Mouse (Mus musculus) brain, embryonic 18.5 days (tissue): Measurements from ENCODE around the gene Zfp629.

Experiments
- DNase-seq: peaks from one replicate; pipeline ENCODE4 v3.0.0-alpha.2; 2012; ENCODE audit warnings: low read depth, low spot score

Zfp629 gene

DNA sequence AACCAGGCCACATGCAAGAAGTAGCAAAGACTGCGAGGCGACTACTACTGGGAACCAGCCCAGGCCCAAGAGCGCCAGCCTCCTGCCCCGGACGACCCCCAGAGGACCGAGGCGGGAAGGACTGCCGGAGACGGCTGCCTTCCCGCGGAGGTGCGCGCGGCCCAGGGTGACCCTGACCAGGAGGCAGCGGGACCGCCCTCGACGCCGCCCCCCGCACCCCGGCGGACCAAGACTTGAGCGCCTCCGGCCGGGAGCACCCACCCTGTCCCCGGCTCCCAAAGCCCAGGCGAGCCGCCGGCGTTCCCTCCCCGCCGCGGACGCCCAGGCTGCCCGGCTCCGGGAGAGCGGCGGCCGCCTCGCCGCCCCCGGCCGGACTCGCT is 1.1 kb downstream of the Zfp629 start:
- DNase-seq = no peak

DNA sequence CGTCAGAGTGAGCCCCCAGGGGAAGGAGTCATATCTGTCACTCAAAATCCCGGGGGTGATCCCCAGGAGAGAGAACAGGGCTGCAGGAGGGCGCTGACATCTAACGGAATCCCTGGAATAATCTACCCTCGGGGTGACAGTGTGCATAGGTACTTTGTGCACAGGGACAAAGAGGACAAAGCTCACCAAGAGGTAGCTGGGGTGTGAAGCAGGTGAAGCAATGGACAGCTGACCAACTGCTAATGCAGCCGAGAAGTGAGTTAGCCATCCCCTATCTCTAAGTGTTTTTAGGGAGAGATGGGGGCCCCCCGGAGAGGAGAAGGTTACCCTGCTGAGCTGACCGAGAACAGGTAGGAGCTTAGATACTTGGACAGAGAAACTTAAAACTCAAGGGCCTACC is 1.5 kb downstream of the Zfp629 start:
- no peak for DNase-seq

DNA sequence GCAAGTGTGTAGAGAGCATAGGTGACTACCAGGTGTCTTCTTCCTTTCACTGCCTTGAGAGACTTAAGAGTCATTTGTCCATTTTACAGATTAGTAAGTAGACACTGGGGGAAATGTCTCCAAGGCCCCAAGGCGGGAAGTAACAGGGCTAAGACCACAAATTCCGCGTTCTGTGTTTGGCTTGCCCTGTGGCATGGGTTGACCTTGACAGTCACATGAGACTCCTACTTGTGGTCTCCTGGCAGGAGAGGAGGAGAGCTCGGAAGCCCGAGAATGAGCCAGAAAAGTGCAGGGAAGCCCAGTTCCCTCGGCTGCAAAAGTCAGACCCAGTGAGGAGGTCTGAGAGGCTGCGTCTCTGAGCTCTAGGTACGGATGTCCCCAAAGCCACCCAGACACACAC is 2.1 kb downstream of the Zfp629 start:
- DNase-seq = no peak

DNA sequence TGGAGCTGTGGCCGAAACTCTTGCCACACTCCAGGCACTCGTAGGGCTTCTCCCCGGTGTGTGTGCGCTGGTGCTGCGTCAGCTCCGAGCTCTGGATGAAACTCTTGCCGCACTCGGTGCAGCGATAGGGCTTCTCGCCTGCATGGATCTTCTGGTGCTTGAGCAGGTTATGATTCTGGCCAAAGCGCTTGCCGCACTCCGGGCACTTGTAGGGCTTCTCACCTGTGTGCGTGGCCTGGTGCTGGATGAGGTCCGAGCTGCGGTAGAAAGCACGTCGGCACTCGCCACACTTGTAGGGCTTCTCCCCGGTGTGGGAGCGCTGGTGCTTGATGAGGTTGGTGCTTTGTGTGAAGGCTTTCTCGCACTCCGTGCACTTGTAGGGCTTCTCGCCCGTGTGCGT is 4.0 kb downstream of the Zfp629 start:
- DNase-seq = no peak

DNA sequence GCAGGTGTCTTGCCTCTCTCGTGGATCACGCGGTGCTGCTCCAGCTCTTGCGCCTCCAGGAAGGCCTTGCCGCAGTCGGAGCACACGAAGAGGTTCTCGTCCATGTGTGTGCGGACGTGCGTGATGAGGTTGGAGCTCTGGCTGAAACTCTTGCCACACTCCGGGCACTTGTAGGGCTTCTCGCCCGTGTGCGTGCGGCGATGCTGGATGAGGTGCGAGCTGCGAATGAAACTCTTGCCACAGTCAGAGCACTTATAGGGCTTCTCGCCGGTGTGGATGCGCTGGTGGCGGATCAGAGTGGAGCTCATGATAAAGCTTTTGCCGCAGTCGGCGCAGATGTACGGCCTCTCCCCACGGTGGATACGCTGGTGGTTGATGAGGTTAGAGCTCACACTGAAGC is 4.6 kb downstream of the Zfp629 start:
- DNase-seq = no peak

DNA sequence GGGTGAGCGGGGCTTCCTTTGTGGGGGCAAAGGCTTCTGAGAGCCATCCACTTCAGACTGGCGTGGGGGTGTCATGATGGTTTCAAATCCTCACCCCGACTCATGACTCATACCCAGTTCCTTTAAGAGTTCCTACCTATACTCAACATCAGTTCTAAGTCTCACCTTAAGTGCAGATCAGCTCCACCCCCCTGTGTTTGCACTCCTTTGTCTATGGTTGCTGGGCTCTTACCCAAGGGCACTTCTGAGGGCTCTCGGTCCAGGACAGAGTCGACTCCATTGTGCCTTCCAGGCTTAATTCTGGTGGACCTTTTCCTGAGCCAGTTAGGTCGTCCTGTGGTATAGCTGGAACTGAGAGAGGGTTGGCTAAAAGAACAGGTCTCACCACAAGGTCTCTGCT is 8.4 kb downstream of the Zfp629 start:
- no peak for DNase-seq

DNA sequence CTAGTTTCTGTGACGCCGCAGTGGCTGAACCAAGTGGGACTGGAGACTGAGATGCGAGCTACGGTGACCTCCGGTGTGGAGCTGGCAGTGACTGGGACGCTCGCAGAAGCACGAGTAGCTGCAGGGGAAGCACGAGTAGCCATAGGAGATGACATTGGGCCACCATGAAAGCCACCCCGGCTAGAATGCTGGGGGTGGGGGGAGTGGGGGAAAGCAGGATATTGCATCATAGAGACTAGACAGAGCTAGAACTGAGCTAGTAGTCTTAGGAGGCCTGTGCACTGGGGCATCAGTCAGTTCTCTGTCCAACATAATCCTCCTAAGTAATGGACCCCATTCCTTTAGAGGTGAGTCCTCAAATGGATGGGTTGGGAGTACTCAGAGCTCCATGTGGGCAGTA is 11.3 kb downstream of the Zfp629 start:
- DNase-seq = no peak

DNA sequence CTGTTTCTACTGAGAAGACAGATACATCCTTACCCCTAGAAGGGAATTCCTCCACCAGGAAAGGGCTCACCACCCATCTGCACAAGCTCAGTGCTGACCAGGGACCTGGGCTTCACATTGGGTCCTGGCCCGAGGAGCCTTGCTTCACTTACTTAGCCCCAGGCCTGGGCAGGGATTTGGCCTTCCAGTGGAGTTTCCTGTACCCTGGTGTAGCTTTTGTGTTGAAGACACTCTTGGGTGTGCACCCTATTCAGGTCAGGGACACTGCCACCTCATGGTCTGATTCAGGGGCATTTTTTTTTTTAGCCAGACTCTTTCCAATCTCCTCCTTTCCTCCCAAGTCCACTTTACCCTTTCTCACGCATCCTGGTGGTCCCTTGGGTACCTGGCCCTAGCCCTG is 12.7 kb downstream of the Zfp629 start:
- DNase-seq = no peak

DNA sequence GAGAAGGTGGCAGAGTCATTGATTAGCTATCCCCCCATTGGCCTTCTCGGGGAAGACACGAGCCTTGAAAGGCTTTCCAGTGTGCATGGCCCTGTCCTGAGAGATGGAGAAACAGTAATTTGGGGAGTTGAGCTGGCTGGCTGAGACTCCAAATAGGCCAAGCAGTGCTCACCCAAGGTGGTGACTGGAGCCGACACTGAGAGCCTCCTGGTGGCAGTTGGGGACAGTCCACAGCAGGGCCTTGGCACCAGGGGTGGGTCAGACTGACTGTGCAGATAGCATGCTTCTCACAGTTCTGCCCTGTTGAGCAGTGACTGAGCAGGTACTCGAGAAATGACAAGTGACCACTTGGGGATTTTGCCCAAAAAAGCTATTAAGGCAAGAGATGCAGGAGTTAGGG is 13.9 kb downstream of the Zfp629 start:
- DNase-seq = no peak

DNA sequence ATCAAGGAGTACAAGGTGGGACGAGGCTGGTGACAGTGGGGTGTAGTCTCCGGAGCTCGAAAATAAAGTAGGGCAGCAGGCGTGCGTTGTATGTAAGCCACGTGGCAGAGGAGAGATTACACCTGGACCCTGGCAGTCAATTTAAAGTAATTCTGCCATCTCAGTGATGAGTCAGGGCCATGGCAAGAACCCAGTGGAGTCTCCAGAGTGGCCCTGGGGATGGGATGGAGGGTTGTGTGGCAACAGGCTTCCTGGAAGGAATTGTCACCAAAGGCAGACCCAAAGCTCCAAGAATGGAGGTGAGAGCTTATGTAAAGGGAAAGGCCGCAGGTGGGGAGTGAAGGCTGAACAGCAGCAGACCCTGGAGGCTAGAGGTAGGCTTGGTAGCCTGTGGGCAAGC is 15.0 kb downstream of the Zfp629 start:
- DNase-seq = no peak

DNA sequence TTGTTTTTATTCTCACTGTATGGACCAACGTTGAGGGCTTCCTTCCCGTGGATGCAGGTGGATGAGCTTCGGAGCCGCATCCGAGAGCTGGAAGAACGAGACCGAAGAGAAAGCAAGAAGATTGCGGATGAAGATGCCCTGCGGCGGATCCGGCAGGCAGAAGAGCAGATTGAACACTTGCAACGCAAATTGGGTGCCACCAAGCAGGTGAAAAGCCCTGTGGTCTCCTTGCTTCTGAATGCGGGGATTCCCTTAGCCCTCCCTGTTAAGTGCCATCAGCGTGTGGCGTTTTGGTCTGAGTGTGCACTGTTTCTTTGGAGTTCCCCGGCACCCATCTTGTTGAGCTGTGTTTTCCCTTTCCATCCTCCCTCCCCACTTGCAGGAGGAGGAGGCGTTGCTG is 18.9 kb downstream of the Zfp629 start:
- DNase-seq = no peak

DNA sequence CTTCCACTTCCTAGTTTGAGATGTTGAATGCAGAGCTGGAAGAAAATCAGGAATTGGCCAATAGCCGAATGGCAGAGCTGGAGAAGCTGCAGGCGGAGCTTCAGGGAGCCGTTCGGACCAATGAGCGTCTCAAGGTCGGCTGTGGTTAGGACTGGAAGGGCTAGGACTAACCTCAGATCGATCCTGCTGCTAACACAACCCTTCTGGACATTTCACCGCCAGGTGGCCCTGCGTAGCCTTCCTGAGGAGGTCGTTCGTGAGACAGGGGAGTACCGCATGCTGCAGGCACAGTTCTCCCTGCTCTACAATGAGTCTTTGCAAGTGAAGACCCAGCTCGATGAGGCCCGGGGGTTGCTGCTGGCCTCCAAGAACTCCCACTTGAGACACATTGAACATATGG is 23.0 kb downstream of the Zfp629 start:
- no peak for DNase-seq

DNA sequence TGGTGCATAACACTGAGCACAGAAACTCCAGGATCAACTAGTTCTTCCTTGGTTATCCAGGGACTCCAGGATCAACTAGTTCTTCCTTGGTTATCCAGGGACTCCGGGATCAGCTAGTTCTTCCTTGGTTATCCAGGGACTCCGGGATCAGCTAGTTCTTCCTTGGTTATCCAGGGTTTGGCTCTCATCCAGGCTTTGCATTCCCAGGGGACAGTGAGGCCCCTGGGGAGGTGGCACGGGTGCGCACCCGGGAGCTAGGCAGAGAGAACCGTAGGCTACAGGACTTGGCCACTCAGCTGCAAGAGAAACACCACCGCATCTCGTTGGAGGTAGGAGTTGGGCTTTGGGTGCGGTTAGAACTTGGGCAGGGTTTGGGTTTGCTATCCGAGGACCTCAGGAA is 24.5 kb downstream of the Zfp629 start:
- DNase-seq = no peak

DNA sequence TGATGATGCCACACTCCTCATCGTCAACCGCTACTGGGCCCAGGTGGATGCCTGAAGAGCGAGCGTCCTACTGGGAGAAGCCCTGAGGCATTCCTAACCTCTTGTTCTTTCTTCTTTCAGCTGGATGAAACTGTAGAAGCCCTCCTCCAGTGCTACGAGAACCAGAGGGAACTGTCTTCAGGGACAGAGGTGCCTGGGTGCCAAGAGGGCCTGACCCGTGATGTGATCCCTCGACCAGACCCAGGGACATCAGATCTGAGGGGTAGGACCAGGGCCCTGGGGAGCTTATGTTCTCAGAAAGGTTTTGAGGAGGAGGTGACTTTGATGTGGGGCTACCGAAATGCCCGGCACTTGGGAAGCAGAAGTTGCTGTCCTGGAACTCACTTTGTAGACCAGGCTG is 26.0 kb downstream of the Zfp629 start:
- DNase-seq = no peak

DNA sequence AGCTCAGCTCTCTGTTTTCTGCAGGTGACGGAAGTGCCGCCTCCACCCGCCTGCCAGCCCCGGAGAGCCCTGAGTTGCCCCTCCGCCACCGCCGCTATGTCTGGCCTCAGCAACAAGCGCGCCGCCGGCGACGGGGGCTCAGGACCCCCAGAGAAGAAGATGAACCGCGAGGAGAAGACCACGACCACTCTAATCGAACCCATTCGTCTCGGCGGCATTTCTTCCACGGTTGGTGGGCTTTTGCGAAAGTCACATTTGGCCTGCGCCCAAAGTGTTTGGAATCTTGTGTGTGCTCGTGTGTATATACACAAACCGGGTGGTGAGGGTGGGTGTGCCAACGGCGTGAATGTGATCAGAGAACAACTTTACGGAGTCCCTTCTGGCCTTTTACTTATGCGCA is 26.7 kb downstream of the Zfp629 start:
- DNase-seq = no peak

DNA sequence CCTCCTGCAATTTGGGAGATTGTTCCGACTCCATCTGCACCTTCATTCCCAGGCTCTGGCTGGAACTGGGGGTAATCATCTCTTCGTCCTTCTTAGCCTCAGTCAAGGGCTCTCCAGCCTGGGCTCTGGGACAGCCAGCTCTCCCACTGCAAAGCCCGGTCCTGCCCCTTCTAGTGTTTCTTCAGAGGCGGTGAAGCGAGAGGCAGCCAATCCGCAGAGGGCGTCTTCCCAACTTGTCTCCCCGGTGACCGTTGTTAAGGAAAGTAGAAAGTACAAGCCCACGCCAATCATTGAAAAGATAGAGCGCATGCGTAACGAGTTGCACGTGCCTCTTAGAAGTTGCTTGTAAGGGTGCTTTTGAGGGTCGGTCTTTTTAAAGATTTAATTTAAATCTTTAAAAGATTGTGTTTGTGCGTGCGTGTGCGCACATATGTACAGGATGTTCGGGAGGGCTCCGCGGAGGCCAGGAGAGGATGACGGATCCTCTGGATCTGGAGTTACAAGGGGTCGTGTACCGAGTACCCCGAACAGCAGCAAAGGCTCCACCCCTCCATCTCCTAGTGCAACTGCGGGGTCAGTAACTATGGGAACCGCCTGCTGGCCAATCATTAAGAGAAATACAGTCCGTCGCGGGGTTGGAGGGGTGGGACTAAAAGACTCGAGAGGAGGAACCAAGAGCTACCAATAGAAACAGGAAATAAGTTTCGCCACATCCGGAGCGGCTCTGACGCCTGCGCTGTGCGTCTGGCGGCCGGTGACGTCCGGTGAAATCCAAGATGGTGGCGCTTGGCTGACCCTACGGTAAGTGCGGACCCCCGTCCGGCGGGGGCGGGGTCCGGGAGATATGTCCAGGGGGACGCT is 27.4 kb downstream of the Zfp629 start, which contains the start of the genes Ccdc189 and Rnf40:
Gene Ccdc189, minus strand, starts transcription at position 585 of the 861 bp plus-strand sequence.
Gene Rnf40, plus strand, starts transcription at position 757 of the 861 bp plus-strand sequence.
- peak; percentile 97 for DNase-seq

DNA sequence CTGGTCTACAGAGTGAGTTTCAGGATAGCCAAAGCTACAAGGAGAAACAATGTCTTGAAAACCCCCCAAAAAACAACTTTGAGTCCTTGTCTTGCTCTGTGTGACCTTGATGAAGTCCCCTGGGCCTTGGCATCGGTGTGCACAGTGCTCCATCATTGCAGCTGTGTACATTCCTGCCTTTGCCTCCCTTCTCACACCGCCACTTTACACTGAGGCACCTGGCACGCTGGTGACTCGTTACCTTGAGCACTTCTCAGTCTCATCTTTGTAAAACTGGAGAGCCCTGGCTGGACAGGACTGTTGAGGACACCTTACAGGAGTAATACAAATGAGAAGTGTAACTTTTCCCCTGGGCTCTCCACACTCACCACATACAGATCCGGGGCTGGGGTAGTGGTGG is 28.4 kb downstream of the Zfp629 start:
- no peak for DNase-seq

DNA sequence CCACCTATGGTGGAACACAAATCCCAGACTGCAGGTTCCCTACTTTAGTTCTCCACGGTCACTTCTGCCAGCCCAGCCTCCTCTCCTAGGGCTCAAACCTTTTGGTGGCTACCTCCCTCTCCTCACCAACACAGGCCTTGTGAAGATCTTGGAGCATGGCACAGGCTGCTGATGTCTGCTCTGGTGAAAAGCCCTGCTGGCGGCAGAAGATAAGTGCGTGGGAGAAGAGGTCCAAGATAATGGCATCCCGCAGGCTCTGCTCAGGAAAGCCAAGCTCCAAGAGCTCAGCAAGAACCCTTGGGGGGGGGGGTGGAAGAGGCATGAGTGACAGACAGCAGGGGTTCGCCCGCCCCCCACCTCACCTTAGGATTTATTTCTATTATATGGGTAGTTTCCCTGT is 29.4 kb downstream of the Zfp629 start:
- DNase-seq = no peak

DNA sequence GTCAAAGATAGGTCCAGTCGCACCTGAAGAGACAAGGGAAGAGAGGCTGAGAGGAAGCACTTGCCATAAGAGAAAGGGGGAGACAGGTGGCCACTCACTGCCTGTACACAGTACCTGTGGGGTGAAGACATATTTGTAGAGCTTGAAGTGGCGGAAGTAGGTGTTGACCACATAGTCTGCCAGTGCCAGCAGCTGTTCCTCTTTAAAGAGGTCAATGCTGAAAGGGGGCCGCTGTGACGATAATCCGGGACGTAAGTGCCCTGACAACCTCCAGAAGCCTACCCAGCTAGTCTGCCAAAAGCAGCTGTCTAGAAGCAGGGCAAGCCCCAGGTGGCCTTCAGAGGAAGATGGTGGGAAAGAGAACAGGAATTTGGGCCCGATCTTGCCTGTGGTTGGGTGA is 30.6 kb downstream of the Zfp629 start:
- DNase-seq = no peak

DNA sequence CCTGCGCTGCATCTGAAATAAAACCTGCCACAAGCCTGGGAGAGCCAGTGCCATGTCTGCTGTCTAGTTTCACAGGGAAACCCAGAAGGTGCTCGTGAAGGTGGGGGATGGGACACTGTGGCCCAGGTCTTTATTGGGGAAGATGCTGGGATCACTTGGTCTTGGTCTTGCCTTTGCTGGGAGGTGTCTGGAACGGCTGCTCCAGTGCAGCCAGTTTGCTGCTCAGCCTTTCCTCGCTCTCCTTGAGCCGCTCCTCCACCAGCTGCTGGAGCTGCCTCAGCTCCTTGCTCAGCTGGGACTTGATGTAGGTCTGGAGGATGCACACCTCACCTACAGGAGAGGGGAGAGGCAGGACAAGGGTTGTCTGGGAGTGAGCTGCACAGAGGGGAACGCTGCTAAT is 32.3 kb downstream of the Zfp629 start:
- DNase-seq = no peak

DNA sequence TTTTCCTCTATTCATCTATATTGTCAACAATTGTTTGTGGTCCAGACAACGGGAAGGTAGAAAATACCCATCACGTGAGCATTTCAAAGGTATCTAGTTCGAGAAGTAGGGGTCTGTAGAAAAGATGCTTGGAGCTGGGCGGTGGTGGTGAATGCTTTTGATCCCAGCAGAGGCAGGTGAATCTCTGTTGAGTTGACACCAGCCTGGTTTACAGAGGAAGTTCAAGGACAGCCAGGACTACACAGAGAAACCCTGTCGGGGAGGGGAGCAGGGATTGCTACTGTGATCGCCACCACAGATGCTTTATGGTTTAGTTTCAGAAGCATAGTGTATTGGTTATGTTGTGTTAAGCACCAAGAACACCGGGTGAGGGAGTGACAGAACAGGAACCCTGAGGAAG is 41.5 kb downstream of the Zfp629 start:
- no peak for DNase-seq

DNA sequence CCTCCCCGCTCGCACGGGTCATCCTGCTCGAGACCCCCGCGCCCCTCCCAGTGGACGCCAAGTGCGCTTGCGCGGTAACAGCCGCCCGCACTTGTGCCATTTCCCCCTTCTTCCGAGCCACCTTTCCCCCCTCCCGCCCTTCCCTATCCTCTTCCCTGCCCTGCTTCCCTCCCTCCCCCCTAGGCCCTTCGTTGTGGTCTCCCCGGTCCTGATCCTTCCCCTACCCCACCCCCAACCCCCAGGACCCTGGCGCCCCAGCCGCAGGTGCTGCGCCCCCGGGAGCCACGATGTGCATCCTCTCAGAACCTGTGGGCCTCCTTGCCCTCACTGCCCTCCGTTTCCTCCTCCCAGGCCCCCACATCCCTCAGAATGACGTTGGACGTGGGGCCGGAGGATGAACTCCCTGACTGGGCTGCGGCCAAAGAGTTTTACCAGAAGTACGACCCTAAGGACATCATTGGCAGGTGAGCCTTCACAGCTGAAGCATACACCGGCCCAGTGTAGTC is 42.0 kb downstream of the Zfp629 start:
- no peak for DNase-seq

DNA sequence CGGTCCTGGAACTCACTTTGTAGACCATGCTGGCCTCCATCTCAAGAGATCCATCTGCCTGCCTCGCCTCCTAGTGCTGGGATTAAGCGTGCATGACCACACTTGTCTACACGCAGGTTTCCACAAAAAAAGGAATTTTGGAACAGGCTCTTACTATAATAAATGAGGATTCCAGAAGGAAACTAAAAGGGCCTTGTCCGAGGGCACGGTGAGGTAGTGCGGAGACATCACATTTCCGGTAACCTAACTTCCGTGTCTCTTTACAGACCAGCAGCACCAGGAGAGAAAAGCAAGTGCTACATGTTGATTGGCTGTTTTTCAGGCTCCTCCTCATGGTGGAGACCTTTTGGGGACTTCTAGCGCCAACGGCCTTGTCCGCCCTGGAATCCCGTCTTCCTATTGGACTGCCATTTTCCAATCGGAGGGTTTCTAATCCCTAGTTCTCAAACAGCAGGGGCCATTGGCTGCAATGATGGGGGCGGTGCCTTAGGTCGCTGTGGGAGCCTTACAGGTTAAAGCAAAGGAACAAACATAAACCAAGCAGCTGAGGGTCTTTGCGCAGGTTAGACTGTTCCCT is 42.6 kb downstream of the Zfp629 start, which contains the start of gene Phkg2:
Gene Phkg2, plus strand, starts transcription at position 446 of the 577 bp plus-strand sequence.
- DNase-seq = peak; percentile 97
